23 mouse cellular contexts compared by ENCODE assay signal in genomic region chr14:76684327-76684726, GRCm38 (mm10).
DNase-seq lines count a peak whose midpoint lies in the region; ATAC-seq and TF ChIP-seq lines count a peak whose summit lies in the region.
"Had no signal": no experiment of that assay in that cellular context is flagged by ENCODE, and none has a peak within 500 bp of the region (broad histone marks: within the 10 kb centered on the region; RNA-seq: fewer than 3 reads in every experiment).

No protein-coding gene starts in this region.

- H3K9ac ChIP-seq in embryonic facial prominence, embryonic 14.5 days (ENCODE audit: low read depth, low read length): no peak overlapping the region
- no peak overlapping the region for H3K9ac ChIP-seq in lung, embryonic 14.5 days
- H3K9ac ChIP-seq: embryonic facial prominence, embryonic 13.5 days; forebrain, embryonic 13.5 days; forebrain, embryonic 15.5 days; forebrain, postnatal 0 days had no signal

- no peak overlapping the region for H3K27ac ChIP-seq in embryonic facial prominence, embryonic 14.5 days (replicated peaks; ENCODE audit: low read depth, low read length)
- H3K27ac ChIP-seq in embryonic facial prominence, embryonic 10.5 days (replicated peaks): no peak overlapping the region
- no peak overlapping the region for H3K27ac ChIP-seq in lung, embryonic 14.5 days (ENCODE audit: low read depth)
- H3K27ac ChIP-seq: embryonic facial prominence, embryonic 13.5 days; forebrain, embryonic 13.5 days; forebrain, embryonic 15.5 days had no signal

- H3K36me3 ChIP-seq in embryonic facial prominence, embryonic 14.5 days (ENCODE audit: control insufficient read depth, insufficient read depth, low read length): no peaks in the 10 kb centered on the region
- H3K36me3 ChIP-seq in embryonic facial prominence, embryonic 10.5 days (replicated peaks): no peaks in the 10 kb centered on the region
- no peaks in the 10 kb centered on the region for H3K36me3 ChIP-seq in lung, embryonic 14.5 days (ENCODE audit: insufficient read depth)
- H3K36me3 ChIP-seq: embryonic facial prominence, embryonic 13.5 days; forebrain, embryonic 15.5 days; G1E had no signal

- DNase-seq in embryonic facial prominence, embryonic 14.5 days (ENCODE audit: low spot score): peak; percentile 79
- DNase-seq in embryonic facial prominence, embryonic 10.5 days (ENCODE audit: low spot score): no peak
- peak; percentile 78 for DNase-seq in lung, embryonic 14.5 days
- no peak for DNase-seq in lung, postnatal 25 days (ENCODE audit: low spot score)
- DNase-seq in heart, postnatal 36 days: no peak
- DNase-seq: adrenal gland, adult 8-10 months; adrenal gland, postnatal 14 days; adrenal gland, postnatal 36 days; B cell, adult 2 months; cerebellum, adult 11-12 months; cerebellum, adult 2 months; cerebellum, adult 9-10 months; cerebellum, postnatal 10 days; cerebellum, postnatal 25 days; forebrain, postnatal 0 days had no signal

- no peaks in the 10 kb centered on the region for H3K27me3 ChIP-seq in embryonic facial prominence, embryonic 14.5 days (replicated peaks; ENCODE audit: control insufficient read depth, insufficient read depth, low read length)
- peaks cover 8% of the 10 kb centered on the region for H3K27me3 ChIP-seq in embryonic facial prominence, embryonic 10.5 days (replicated peaks; ENCODE audit: low read depth, poor library complexity, severe bottlenecking)
- H3K27me3 ChIP-seq in lung, embryonic 14.5 days (ENCODE audit: insufficient read depth, low read length): no peaks in the 10 kb centered on the region
- H3K27me3 ChIP-seq: CH12.LX; embryonic facial prominence, embryonic 13.5 days; forebrain, embryonic 13.5 days; forebrain, embryonic 15.5 days; Patski had no signal

- intact Hi-C loops in heart, postnatal 36 days (cut with DNase I): loop anchor here (5.0 kb wide), 1 partner anchor 138 kb away; no protein-coding TSS in a partner anchor

- H3K4me2 ChIP-seq in embryonic facial prominence, embryonic 14.5 days (ENCODE audit: low read depth, low read length): no peak overlapping the region
- no peak overlapping the region for H3K4me2 ChIP-seq in lung, embryonic 14.5 days
- H3K4me2 ChIP-seq: embryonic facial prominence, embryonic 13.5 days; forebrain, embryonic 13.5 days; forebrain, embryonic 15.5 days had no signal

- peaks cover 39% of the 10 kb centered on the region for H3K4me1 ChIP-seq in embryonic facial prominence, embryonic 14.5 days (ENCODE audit: control insufficient read depth, insufficient read depth, low read length)
- peaks cover 51% of the 10 kb centered on the region for H3K4me1 ChIP-seq in embryonic facial prominence, embryonic 10.5 days
- peaks cover 35% of the 10 kb centered on the region for H3K4me1 ChIP-seq in lung, embryonic 14.5 days (ENCODE audit: insufficient read depth)

- no peak overlapping the region for H3K4me3 ChIP-seq in embryonic facial prominence, embryonic 14.5 days (ENCODE audit: low read depth, low read length)
- no peak overlapping the region for H3K4me3 ChIP-seq in embryonic facial prominence, embryonic 10.5 days
- H3K4me3 ChIP-seq in lung, embryonic 14.5 days (ENCODE audit: low read depth, low read length): no peak overlapping the region
- H3K4me3 ChIP-seq: embryonic facial prominence, embryonic 13.5 days; forebrain, embryonic 13.5 days; forebrain, embryonic 15.5 days had no signal

- no peaks in the 10 kb centered on the region for H3K9me3 ChIP-seq in embryonic facial prominence, embryonic 14.5 days (ENCODE audit: control insufficient read depth, low read length)
- no peaks in the 10 kb centered on the region for H3K9me3 ChIP-seq in embryonic facial prominence, embryonic 10.5 days
- no peaks in the 10 kb centered on the region for H3K9me3 ChIP-seq in lung, embryonic 14.5 days (ENCODE audit: low read depth, low read length)
- H3K9me3 ChIP-seq: embryonic facial prominence, embryonic 13.5 days; forebrain, embryonic 13.5 days; forebrain, embryonic 15.5 days had no signal

- no peak for TF ChIP-seq CTCF in lung, embryonic 14.5 days (IDR thresholded peaks at IDR 0.05; ENCODE audit: low read depth)

- WGBS in embryonic facial prominence, embryonic 14.5 days: 26% methylated on average over 2 of the region's 2 CpGs
- 87% methylated on average over 2 of the region's 2 CpGs for WGBS in embryonic facial prominence, embryonic 10.5 days
- 39% methylated on average over 2 of the region's 2 CpGs for WGBS in lung, embryonic 14.5 days

- no peak for ATAC-seq in embryonic facial prominence, embryonic 14.5 days (ENCODE audit: low read depth)
- ATAC-seq in lung, embryonic 14.5 days (ENCODE audit: insufficient read depth): no peak
- ATAC-seq: activated CD4-positive, CD25-positive, alpha-beta regulatory T cell, adult 4 months; CD4-positive, CD25-positive, alpha-beta regulatory T cell, adult 4 months; forebrain, embryonic 13.5 days; forebrain, embryonic 15.5 days; forebrain, postnatal 0 days; Patski had no signal

Comparison
In these comparisons a context has a peak if more than half of its experiments do, and no peak if none do; other contexts are left out.
1. DNase-seq: peak in embryonic facial prominence, embryonic 14.5 days (single experiment) and lung, embryonic 14.5 days (single experiment); none in embryonic facial prominence, embryonic 10.5 days (single experiment), lung, postnatal 25 days (single experiment) and heart, postnatal 36 days (0 of 2).